Mouse (Mus musculus): ENCODE data around the gene Mtss1l. TPM values are rescaled to one million over a fixed set of nuclear protein-coding genes. Genes with fewer than 3 reads are reported as not detected.
A peak's percentile ranks its signal among the peaks of the same experiment; 100 is the strongest.

Mtss1l gene
- total and polyA plus RNA-seq, 2 experiments from 2014 or later = 37.7 to 101 TPM

DNA sequence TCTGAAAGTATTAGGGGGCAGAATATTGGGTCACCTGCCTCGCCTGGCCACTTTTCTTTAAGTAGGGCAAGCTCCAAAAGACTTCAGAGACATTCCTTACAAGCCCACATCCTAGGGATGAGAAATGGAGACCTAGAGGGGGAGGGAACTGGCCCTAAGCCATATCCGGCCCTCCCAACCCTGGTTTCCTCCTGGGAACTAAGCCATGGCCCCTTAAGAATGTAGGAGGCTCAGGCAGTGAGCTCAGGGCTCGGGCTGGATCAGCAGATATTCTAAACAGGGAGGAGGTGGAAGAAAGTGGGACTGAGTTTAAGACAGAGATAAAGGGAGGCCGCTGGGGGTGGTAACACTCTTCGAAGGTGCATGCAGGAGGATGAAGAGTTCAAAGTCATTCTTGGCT lies 39.9 kb downstream of the Mtss1l start:
- Histone ChIP-seq H3K36me3 (ENCODE audit: insufficient read depth, low read length) (no peaks in the 10 kb centered on the region), H3K4me3 (ENCODE audit: low read depth, low read length) (no peak overlapping the region), H3K27me3 (ENCODE audit: insufficient read depth, low read length) (no peaks in the 10 kb centered on the region), H3K4me1 (ENCODE audit: insufficient read depth, low read length) (no peaks in the 10 kb centered on the region), H3K9ac (replicated peaks; ENCODE audit: low read length, poor library complexity, severe bottlenecking) (no peak overlapping the region), H3K9me3 (ENCODE audit: low read length) (no peaks in the 10 kb centered on the region), H3K27ac (ENCODE audit: low read depth, low read length) (0 out of 2 replicates have a peak overlapping the region, but pooled peaks have one; percentile 38), H3K4me2 (ENCODE audit: low read depth, low read length, poor library complexity, severe bottlenecking) (no peak overlapping the region)
- 55% methylated on average over 5 of the region's 5 CpGs for WGBS
- DNase-seq (ENCODE audit: low spot score) = no peak
- no peak for ATAC-seq (ENCODE audit: low FRiP score)
- TF ChIP-seq CTCF (IDR thresholded peaks at IDR 0.05) = no peak

DNA sequence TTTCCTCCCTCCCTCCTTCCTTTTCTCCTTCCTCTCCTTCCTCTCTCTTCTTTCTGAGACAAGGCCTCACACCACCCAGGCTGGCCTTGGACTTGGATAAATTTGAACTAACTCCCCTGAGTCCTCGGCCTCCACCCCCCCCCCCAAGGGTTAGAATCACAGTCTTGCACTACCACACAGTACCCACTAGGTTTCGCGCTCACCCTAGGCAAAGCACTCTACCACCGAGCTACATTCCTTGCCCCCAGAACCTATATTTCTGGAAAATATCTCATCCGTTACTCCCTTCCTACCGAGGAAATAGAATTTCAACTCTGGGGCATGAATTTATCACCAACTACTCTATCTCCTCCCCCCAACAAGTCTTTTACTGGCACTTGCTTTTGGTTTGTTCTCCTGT lies 40.7 kb downstream of the Mtss1l start:
- H3K36me3 ChIP-seq (ENCODE audit: insufficient read depth, low read length) = no peaks in the 10 kb centered on the region
- H3K4me3 ChIP-seq (ENCODE audit: low read depth, low read length) = no peak overlapping the region
- no peak overlapping the region for H3K4me2 ChIP-seq (ENCODE audit: low read depth, low read length, poor library complexity, severe bottlenecking)
- no peaks in the 10 kb centered on the region for H3K9me3 ChIP-seq (ENCODE audit: low read length)
- H3K27ac ChIP-seq (ENCODE audit: low read depth, low read length) = no peak overlapping the region
- peak; percentile 34 for TF ChIP-seq CTCF (IDR thresholded peaks at IDR 0.05)
- no peak for ATAC-seq (ENCODE audit: low FRiP score)
- no peaks in the 10 kb centered on the region for H3K27me3 ChIP-seq (ENCODE audit: insufficient read depth, low read length)
- DNase-seq (ENCODE audit: low spot score) = no peak
- H3K9ac ChIP-seq (replicated peaks; ENCODE audit: low read length, poor library complexity, severe bottlenecking) = no peak overlapping the region
- WGBS = 69% methylated on average over 6 of the region's 6 CpGs
- no peaks in the 10 kb centered on the region for H3K4me1 ChIP-seq (ENCODE audit: insufficient read depth, low read length)

DNA sequence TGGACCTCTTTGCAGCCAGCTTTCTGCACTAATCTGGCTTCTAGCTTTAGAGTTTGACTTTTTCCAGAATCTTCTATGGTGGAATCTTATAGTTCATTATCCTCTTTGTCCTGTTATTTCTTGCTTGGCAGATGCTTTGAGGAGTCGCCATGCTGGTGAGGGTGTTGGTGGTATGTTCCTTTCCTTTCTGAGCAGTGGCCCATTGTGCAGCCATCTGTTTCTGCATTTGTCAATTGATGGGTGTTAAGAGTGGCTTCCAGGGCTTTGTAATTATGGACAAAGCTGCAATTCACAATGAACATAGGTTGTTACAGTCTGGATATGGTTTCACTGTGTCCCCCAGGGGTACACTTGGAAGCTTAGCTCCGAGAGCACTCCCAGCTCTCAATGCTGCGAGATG lies 43.4 kb downstream of the Mtss1l start:
- no peak for DNase-seq (ENCODE audit: low spot score)
- Histone ChIP-seq H3K4me2 (ENCODE audit: low read depth, low read length, poor library complexity, severe bottlenecking) (no peak overlapping the region), H3K9ac (replicated peaks; ENCODE audit: low read length, poor library complexity, severe bottlenecking) (no peak overlapping the region), H3K36me3 (ENCODE audit: insufficient read depth, low read length) (no peaks in the 10 kb centered on the region), H3K9me3 (ENCODE audit: low read length) (no peaks in the 10 kb centered on the region), H3K27ac (ENCODE audit: low read depth, low read length) (no peak overlapping the region), H3K27me3 (ENCODE audit: insufficient read depth, low read length) (no peaks in the 10 kb centered on the region), H3K4me3 (ENCODE audit: low read depth, low read length) (no peak overlapping the region), H3K4me1 (ENCODE audit: insufficient read depth, low read length) (no peaks in the 10 kb centered on the region)
- TF ChIP-seq CTCF (IDR thresholded peaks at IDR 0.05) = no peak
- 62% methylated on average over 3 of the region's 3 CpGs for WGBS
- no peak for ATAC-seq (ENCODE audit: low FRiP score)

DNA sequence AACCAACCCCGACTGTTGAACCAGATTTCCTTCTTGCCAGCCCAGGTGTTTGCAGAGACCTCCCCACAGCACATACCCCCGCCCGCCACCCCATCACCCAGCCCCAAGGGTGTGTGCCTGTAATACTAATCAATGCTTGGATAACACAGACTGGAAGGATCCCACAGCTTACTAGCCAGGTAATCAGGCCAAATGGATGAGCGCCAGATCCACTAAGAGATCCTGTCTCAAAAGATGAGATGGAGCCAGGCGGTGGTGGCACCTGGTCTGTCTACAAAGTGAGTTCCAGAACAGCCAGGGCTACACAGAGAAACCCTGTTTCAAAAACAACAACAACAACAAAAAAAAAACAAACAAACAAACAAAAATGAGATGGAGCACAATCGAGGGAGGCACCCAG lies 46.0 kb downstream of the Mtss1l start:
- Histone ChIP-seq H3K4me1 (ENCODE audit: insufficient read depth, low read length) (no peaks in the 10 kb centered on the region), H3K4me3 (ENCODE audit: low read depth, low read length) (no peak overlapping the region), H3K36me3 (ENCODE audit: insufficient read depth, low read length) (no peaks in the 10 kb centered on the region), H3K4me2 (ENCODE audit: low read depth, low read length, poor library complexity, severe bottlenecking) (no peak overlapping the region), H3K27me3 (ENCODE audit: insufficient read depth, low read length) (no peaks in the 10 kb centered on the region), H3K27ac (ENCODE audit: low read depth, low read length) (no peak overlapping the region), H3K9me3 (ENCODE audit: low read length) (no peaks in the 10 kb centered on the region), H3K9ac (replicated peaks; ENCODE audit: low read length, poor library complexity, severe bottlenecking) (no peak overlapping the region)
- DNase-seq (ENCODE audit: low spot score) (no peak), ATAC-seq (ENCODE audit: low FRiP score) (no peak)
- no peak for TF ChIP-seq CTCF (IDR thresholded peaks at IDR 0.05)
- 86% methylated on average over 6 of the region's 6 CpGs for WGBS

DNA sequence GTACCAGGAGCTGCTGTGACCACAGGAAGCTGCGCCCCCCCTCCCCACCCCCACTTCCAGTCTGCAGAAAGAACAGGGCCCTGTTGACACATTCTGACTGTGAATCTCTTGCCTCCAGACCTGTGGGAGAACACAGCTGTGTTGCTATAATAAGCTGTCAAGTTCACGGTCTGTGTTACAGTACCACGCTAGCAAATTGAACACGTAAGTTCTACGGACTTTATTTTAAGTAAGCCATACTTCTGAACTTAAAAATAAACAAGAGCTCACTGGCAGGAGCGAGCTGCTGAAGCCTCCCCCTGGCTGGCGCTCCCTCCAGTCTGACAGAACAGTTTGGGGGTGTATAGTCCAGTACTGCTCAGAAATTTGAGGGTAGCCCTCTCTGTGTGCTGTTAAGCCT lies 51.2 kb downstream of the Mtss1l start:
- no peaks in the 10 kb centered on the region for H3K36me3 ChIP-seq (ENCODE audit: insufficient read depth, low read length)
- TF ChIP-seq CTCF (IDR thresholded peaks at IDR 0.05) = no peak
- H3K4me2 ChIP-seq (ENCODE audit: low read depth, low read length, poor library complexity, severe bottlenecking) = no peak overlapping the region
- H3K4me3 ChIP-seq (ENCODE audit: low read depth, low read length) = no peak overlapping the region
- no peaks in the 10 kb centered on the region for H3K27me3 ChIP-seq (ENCODE audit: insufficient read depth, low read length)
- H3K9me3 ChIP-seq (ENCODE audit: low read length) = no peaks in the 10 kb centered on the region
- H3K4me1 ChIP-seq (ENCODE audit: insufficient read depth, low read length) = no peaks in the 10 kb centered on the region
- 88% methylated on average over 7 of the region's 7 CpGs for whole genome bisulfite sequencing
- no peak overlapping the region for H3K27ac ChIP-seq (ENCODE audit: low read depth, low read length)
- ATAC-seq (ENCODE audit: low FRiP score) (no peak), DNase-seq (ENCODE audit: low spot score) (no peak)
- no peak overlapping the region for H3K9ac ChIP-seq (replicated peaks; ENCODE audit: low read length, poor library complexity, severe bottlenecking)

DNA sequence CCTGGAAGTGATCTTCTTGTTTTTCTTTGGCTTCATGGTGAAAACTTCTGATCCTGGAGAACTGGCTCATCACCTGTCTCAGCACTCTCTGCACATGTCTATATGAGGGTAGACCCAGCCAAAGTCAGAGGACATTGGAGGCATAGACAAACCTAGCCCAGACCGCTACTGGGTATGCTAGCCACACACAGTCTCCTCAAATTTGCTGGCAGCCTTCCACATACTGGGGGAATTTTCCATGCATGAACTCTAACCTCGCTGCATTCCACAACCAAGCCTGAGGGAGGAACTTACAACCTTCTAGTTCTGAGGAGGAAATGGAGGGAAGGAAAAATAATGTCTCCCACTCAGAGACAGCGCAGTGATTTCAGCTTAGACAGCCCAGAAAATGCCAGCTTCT lies 52.8 kb downstream of the Mtss1l start:
- DNase-seq (ENCODE audit: low spot score) = no peak
- Histone ChIP-seq H3K4me2 (ENCODE audit: low read depth, low read length, poor library complexity, severe bottlenecking) (no peak overlapping the region), H3K9me3 (ENCODE audit: low read length) (no peaks in the 10 kb centered on the region), H3K27me3 (ENCODE audit: insufficient read depth, low read length) (no peaks in the 10 kb centered on the region), H3K4me3 (ENCODE audit: low read depth, low read length) (no peak overlapping the region), H3K36me3 (ENCODE audit: insufficient read depth, low read length) (no peaks in the 10 kb centered on the region), H3K27ac (ENCODE audit: low read depth, low read length) (no peak overlapping the region), H3K9ac (replicated peaks; ENCODE audit: low read length, poor library complexity, severe bottlenecking) (no peak overlapping the region), H3K4me1 (ENCODE audit: insufficient read depth, low read length) (no peaks in the 10 kb centered on the region)
- TF ChIP-seq CTCF (IDR thresholded peaks at IDR 0.05) = no peak
- no peak for ATAC-seq (ENCODE audit: low FRiP score)
- 82% methylated on average over 3 of the region's 3 CpGs for WGBS

All from midbrain, postnatal 0 days (tissue).